9 mouse cellular contexts compared by ENCODE assay signal in the genomic region with DNA sequence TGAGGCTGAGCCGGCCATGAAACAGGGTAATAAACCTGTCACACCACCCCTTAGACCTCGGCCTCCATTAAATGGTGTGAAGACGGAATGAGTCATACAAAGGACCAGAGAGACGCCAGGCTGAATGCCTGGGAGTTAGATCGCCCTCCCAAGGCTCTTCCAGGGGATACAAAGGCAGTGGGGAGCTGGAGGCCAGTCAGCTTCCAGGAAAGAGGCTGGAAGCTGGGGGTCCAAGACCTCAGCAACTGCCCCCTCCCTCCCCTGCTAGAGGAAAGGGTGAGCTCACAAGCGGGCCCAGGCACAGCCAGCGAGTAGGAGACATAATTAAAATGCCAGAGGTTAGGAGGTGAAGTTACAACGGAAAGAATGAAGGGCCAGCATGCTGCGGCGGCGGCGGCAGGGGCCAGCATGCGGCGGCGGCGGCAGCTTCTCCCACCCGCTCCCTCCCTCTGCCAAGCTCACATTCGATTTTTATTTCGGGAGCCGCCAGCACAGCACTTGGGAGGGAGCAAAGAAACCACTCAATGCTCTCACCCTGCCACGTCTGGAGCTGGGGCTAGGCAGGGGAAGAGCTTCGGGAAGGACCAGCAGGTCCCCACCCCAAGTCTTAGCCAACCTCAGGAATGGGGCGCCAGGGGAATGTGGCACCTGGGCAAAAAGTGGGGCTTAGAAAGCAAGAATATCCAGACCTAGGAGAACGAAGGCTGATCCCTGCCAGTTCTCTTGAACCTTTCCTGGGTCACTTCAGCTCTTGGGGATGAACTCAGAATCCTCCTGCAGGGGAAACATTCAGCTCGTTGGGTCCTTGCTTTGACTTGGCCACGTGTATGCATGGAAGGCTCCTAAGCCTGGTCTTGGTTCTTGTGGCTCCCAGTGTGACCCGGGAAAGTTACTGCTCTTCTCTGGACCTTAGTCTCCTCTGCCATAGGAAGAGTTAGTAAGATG. TPM values are rescaled to one million over a fixed set of nuclear protein-coding genes. Genes with fewer than 3 reads are reported as not detected.
A peak's percentile ranks its signal among the peaks of the same experiment; 100 is the strongest.
DNase-seq lines count a peak whose midpoint lies in the region; ATAC-seq and TF ChIP-seq lines count a peak whose summit lies in the region.
"Had no signal": no experiment of that assay in that cellular context is flagged by ENCODE, and none has a peak within 500 bp of the region (broad histone marks: within the 10 kb centered on the region; RNA-seq: fewer than 3 reads in every experiment).

No protein-coding gene starts in this region.

- peak overlapping the region; percentile 57 for H3K4me2 ChIP-seq in intestine, embryonic 15.5 days (replicated peaks)

- peak overlapping the region; percentile 19; the same call in 1 of the 2 replicates for H3K27ac ChIP-seq in testis, adult 2 months (ENCODE audit: control insufficient read depth, insufficient read depth, low read depth, low read length)
- peak overlapping the region; percentile 95 for H3K27ac ChIP-seq in intestine, embryonic 15.5 days

- H3K4me1 ChIP-seq in testis, adult 2 months (ENCODE audit: control insufficient read depth, insufficient read depth, low read length), result peaks cover 7% of the 10 kb centered on the region
- H3K4me1 ChIP-seq in intestine, embryonic 15.5 days (replicated peaks), result peaks cover 33% of the 10 kb centered on the region

- no peak for TF ChIP-seq POLR2A in testis, adult 2 months (IDR thresholded peaks at IDR 0.05; ENCODE audit: control insufficient read depth, low read depth, low read length)

- H3K27me3 ChIP-seq in testis, adult 2 months (ENCODE audit: control insufficient read depth, insufficient read depth, low read length), result peaks cover 5% of the 10 kb centered on the region; the same call in 1 of the 2 replicates
- peaks cover 8% of the 10 kb centered on the region for H3K27me3 ChIP-seq in intestine, embryonic 15.5 days (replicated peaks)

- no peak for TF ChIP-seq CTCF in testis, adult 2 months (IDR thresholded peaks at IDR 0.05; ENCODE audit: control insufficient read depth, insufficient read depth, insufficient replicate concordance, low read depth, low read length)

- H3K9ac ChIP-seq in intestine, embryonic 15.5 days, result peak overlapping the region; percentile 31

- H3K36me3 ChIP-seq in testis, adult 2 months (ENCODE audit: control insufficient read depth, insufficient read depth, low read length), result no peaks in the 10 kb centered on the region
- H3K36me3 ChIP-seq in intestine, embryonic 15.5 days, result no peaks in the 10 kb centered on the region

- 6% methylated on average over 27 of the region's 27 CpGs for WGBS in intestine, embryonic 15.5 days

- DNase-seq in adrenal gland, adult 2 months, result peak; percentile 36
- DNase-seq in adrenal gland, postnatal 10 days, result no peak
- no peak for DNase-seq in testis, postnatal 14 days (ENCODE audit: low spot score)
- DNase-seq in retina, embryonic 14.5 days (ENCODE audit: low spot score), result peak; percentile 53
- DNase-seq in natural killer cell, adult 2 months (ENCODE audit: low spot score in 2 of 2), result no peak
- no peak for DNase-seq in thymus, postnatal 4 days

- no peaks in the 10 kb centered on the region for H3K9me3 ChIP-seq in intestine, embryonic 15.5 days

- ATAC-seq in intestine, embryonic 15.5 days, result 0 out of 2 replicates have a peak, but pooled peaks have one; percentile 19

- no peak overlapping the region; the same call in 1 of the 2 replicates for H3K4me3 ChIP-seq in testis, adult 2 months (ENCODE audit: control insufficient read depth, low read depth, low read length)
- peak overlapping the region; percentile 19 for H3K4me3 ChIP-seq in intestine, embryonic 15.5 days (replicated peaks)

RNA-seq across cellular contexts. Expression of a gene that starts 54.9 kb away (rescaled TPM):
- 10 to 100 TPM; 34.5 to 82.8 TPM for total RNA-seq in adrenal gland, adult 2 months (2021)
- 40.1 and 42.9 TPM in 2 replicates for polyA plus RNA-seq in adrenal gland, adult 2 months (2012; rRNA removed)
- 1,000 to 10,000 TPM in 1 of 2 experiments, 100 to 1,000 TPM in 1; 763 to 1,573 TPM for total RNA-seq in adrenal gland, postnatal 10 days (2021)
- 14.3 and 18.0 TPM in 2 replicates for polyA plus RNA-seq in testis, adult 2 months (2012; rRNA removed)
- 984 and 1,087 TPM in 2 replicates for polyA plus RNA-seq in intestine, embryonic 15.5 days (2015; fragmentation: Nextera tagmentation; extraction: Ambion mirVana)
- total RNA-seq: neutrophil, adult 5-6 weeks had no signal

Comparison
In these comparisons a context has a peak if more than half of its experiments do, and no peak if none do; other contexts are left out.
1. DNase-seq: peak in adrenal gland, adult 2 months (single experiment) and retina, embryonic 14.5 days (single experiment); none in adrenal gland, postnatal 10 days (single experiment), testis, postnatal 14 days (single experiment), natural killer cell, adult 2 months (0 of 2) and thymus, postnatal 4 days (single experiment).
2. RNA of a gene that starts 54.9 kb away (polyA plus RNA-seq): 984 to 1,087 TPM in intestine, embryonic 15.5 days; 40.1 to 42.9 TPM in adrenal gland, adult 2 months and 14.3 to 18.0 TPM in testis, adult 2 months; every median in the first group is over 10 times any median in the second.